ENCODE assay signal across 8 mouse cellular contexts in genomic region chr9:11206829-11207228, GRCm38 (mm10).
DNase-seq lines count a peak whose midpoint lies in the region; ATAC-seq lines count a peak whose summit lies in the region.

No protein-coding gene starts in this region.

- no peaks in the 10 kb centered on the region for H3K4me1 ChIP-seq in midbrain, embryonic 14.5 days (ENCODE audit: control insufficient read depth, insufficient read depth, low read length)
- H3K4me1 ChIP-seq in kidney, embryonic 14.5 days (ENCODE audit: control insufficient read depth, insufficient read depth, low read length) = no peaks in the 10 kb centered on the region

- no peak overlapping the region for H3K4me2 ChIP-seq in midbrain, embryonic 14.5 days (ENCODE audit: low read length)
- H3K4me2 ChIP-seq in kidney, embryonic 14.5 days (replicated peaks; ENCODE audit: low read depth, low read length) = no peak overlapping the region

- H3K36me3 ChIP-seq in midbrain, embryonic 14.5 days (ENCODE audit: control insufficient read depth, insufficient read depth, low read length) = no peaks in the 10 kb centered on the region
- no peaks in the 10 kb centered on the region for H3K36me3 ChIP-seq in kidney, embryonic 14.5 days (ENCODE audit: control insufficient read depth, insufficient read depth, low read length)

- 78% methylated on average over 6 of the region's 6 CpGs for WGBS in midbrain, embryonic 14.5 days
- WGBS in kidney, embryonic 14.5 days = 79% methylated on average over 6 of the region's 6 CpGs

- ATAC-seq in cerebellum, adult (ENCODE audit: insufficient number of reproducible peaks, low FRiP score, low TSS enrichment) = no peak
- ATAC-seq in midbrain, embryonic 14.5 days (ENCODE audit: low FRiP score, low TSS enrichment) = no peak
- no peak for ATAC-seq in CD4-positive, CD25-positive, alpha-beta regulatory T cell, adult 4 months
- no peak for ATAC-seq in monocyte, adult 5-6 weeks (replicated peaks; ENCODE audit: insufficient number of reproducible peaks, low FRiP score, low TSS enrichment, poor library complexity, severe bottlenecking)
- ATAC-seq in kidney, embryonic 14.5 days (ENCODE audit: low FRiP score, low TSS enrichment) = no peak

- H3K9ac ChIP-seq in midbrain, embryonic 14.5 days (replicated peaks; ENCODE audit: low read length) = no peak overlapping the region
- no peak overlapping the region for H3K9ac ChIP-seq in kidney, embryonic 14.5 days (ENCODE audit: low read depth, low read length)

- H3K27ac ChIP-seq in midbrain, embryonic 14.5 days (replicated peaks; ENCODE audit: low read depth, low read length) = no peak overlapping the region
- no peak overlapping the region for H3K27ac ChIP-seq in kidney, embryonic 14.5 days (ENCODE audit: low read depth, low read length)

- H3K27me3 ChIP-seq in midbrain, embryonic 14.5 days (ENCODE audit: control insufficient read depth, insufficient read depth, low read length) = no peaks in the 10 kb centered on the region
- no peaks in the 10 kb centered on the region for H3K27me3 ChIP-seq in kidney, embryonic 14.5 days (ENCODE audit: control insufficient read depth, insufficient read depth, low read length)

- H3K4me3 ChIP-seq in midbrain, embryonic 14.5 days (replicated peaks; ENCODE audit: low read depth, low read length) = no peak overlapping the region
- no peak overlapping the region for H3K4me3 ChIP-seq in kidney, embryonic 14.5 days (ENCODE audit: low read length)

- peak; percentile 9 to 24 for DNase-seq in cerebellum, postnatal 14 days
- peak; percentile 9 for DNase-seq in ZHBTc4 (ENCODE audit: low read depth, low spot score)
- peak; percentile 1 to 54 for DNase-seq in layer of hippocampus, adult 18-20 months (ENCODE audit: low spot score in 2 of 2)
- DNase-seq in midbrain, embryonic 14.5 days = peak; percentile 42

- no peaks in the 10 kb centered on the region for H3K9me3 ChIP-seq in midbrain, embryonic 14.5 days (ENCODE audit: control insufficient read depth, low read length)
- no peaks in the 10 kb centered on the region for H3K9me3 ChIP-seq in kidney, embryonic 14.5 days (ENCODE audit: control insufficient read depth, low read length)
